Mouse (Mus musculus): ENCODE data around the gene D6Ertd527e.

DNA sequence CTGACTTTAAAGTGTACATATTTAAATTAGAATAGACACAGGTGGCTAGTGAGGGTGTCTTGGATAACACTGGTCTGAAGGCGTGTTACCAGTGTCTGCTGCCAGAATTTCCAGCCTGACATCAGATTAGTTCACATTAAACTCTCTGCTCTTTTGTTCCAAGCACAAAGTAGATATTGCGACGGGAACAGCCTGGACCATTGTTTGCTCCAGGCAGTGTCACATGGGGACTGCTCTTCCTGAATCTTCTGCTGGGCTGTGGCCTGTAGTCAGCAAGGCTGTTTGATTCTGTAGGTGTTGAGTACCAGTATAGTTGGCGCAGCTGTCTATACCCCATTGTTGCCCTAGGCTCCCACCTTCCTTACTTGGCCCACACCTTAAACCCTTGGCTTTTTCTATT, 19.4 kb downstream of the D6Ertd527e start:
- TF ChIP-seq CTCF (IDR thresholded peaks at IDR 0.05; ENCODE audit: extremely low read depth, insufficient read depth, low read length), result no peak
- no peak for TF ChIP-seq POLR2A (IDR thresholded peaks at IDR 0.05; ENCODE audit: extremely low read depth, insufficient read depth, low read length)

Data from cortical plate, adult 2 months (tissue).